Mouse (Mus musculus) neural tube, embryonic 10.5 days (tissue): Measurements from ENCODE around the gene Gcm1.
"Not testable (repeated sequence)": the region's sequence is repeated elsewhere in the genome, so short reads cannot be mapped to it uniquely, and the experiment has no call there.

Source experiments
- DNase-seq: peaks from one replicate; pipeline ENCODE4 v3.0.0-alpha.2; 2017; ENCODE audit warnings: low spot score; ENCODE audit errors: extremely low spot score

Gene Gcm1

GRCm38 (mm10) chr9:78046755-78047154, 5.0 kb upstream of the Gcm1 start:
- no peak for DNase-seq

GRCm38 (mm10) chr9:78050452-78050970, 1.2 kb upstream of the Gcm1 start:
- no peak for DNase-seq

GRCm38 (mm10) chr9:78053821-78054220, 2.1 kb downstream of the Gcm1 start:
- DNase-seq: no peak

- DNase-seq: no peak
Observed at GRCm38 (mm10) chr9:78054298-78054697, 2.6 kb downstream of the Gcm1 start.

GRCm38 (mm10) chr9:78059525-78060120, 7.9 kb downstream of the Gcm1 start:
- no peak for DNase-seq

GRCm38 (mm10) chr9:78062392-78062791, 10.7 kb downstream of the Gcm1 start:
- DNase-seq: no peak

GRCm38 (mm10) chr9:78064121-78064520, 12.4 kb downstream of the Gcm1 start:
- no peak for DNase-seq

GRCm38 (mm10) chr9:78070496-78070895, 18.8 kb downstream of the Gcm1 start:
- no peak for DNase-seq

GRCm38 (mm10) chr9:78071626-78072025, 19.9 kb downstream of the Gcm1 start:
- no peak for DNase-seq

- DNase-seq: not testable (repeated sequence)
Observed at GRCm38 (mm10) chr9:78073291-78073690, 21.6 kb downstream of the Gcm1 start.

- no peak for DNase-seq
Observed at GRCm38 (mm10) chr9:78073713-78074340, 22.1 kb downstream of the Gcm1 start.

GRCm38 (mm10) chr9:78075256-78075655, 23.5 kb downstream of the Gcm1 start:
- DNase-seq: no peak

GRCm38 (mm10) chr9:78078240-78078639, 26.5 kb downstream of the Gcm1 start:
- DNase-seq: no peak

GRCm38 (mm10) chr9:78081835-78082234, 30.1 kb downstream of the Gcm1 start:
- DNase-seq: no peak

GRCm38 (mm10) chr9:78084341-78084740, 32.6 kb downstream of the Gcm1 start:
- no peak for DNase-seq

- DNase-seq: no peak
Observed at GRCm38 (mm10) chr9:78085722-78086287, 34.1 kb downstream of the Gcm1 start.

- no peak for DNase-seq
Observed at GRCm38 (mm10) chr9:78087751-78088150, 36.0 kb downstream of the Gcm1 start.

GRCm38 (mm10) chr9:78088521-78088920, 36.8 kb downstream of the Gcm1 start:
- DNase-seq: no peak

- no peak for DNase-seq
Observed at GRCm38 (mm10) chr9:78088971-78089370, 37.2 kb downstream of the Gcm1 start.

GRCm38 (mm10) chr9:78089906-78090305, 38.2 kb downstream of the Gcm1 start:
- no peak for DNase-seq

- DNase-seq: no peak
Observed at GRCm38 (mm10) chr9:78090596-78090995, 38.9 kb downstream of the Gcm1 start.

- no peak for DNase-seq
Observed at GRCm38 (mm10) chr9:78095686-78096085, 44.0 kb downstream of the Gcm1 start.

GRCm38 (mm10) chr9:78096376-78096775, 44.7 kb downstream of the Gcm1 start:
- DNase-seq: no peak
